Mouse (Mus musculus): Measurements from ENCODE around the gene Gm21719. TPM values are rescaled to one million over a fixed set of nuclear protein-coding genes. Genes with fewer than 3 reads are reported as not detected.
"Not testable (repeated sequence)": the region's sequence is repeated elsewhere in the genome, so short reads cannot be mapped to it uniquely, and the experiment has no call there.

Gene Gm21719
- polyA plus RNA-seq (2016; fragmentation: Nextera tagmentation; extraction: Ambion mirVana): not detected in 2 replicates

DNA sequence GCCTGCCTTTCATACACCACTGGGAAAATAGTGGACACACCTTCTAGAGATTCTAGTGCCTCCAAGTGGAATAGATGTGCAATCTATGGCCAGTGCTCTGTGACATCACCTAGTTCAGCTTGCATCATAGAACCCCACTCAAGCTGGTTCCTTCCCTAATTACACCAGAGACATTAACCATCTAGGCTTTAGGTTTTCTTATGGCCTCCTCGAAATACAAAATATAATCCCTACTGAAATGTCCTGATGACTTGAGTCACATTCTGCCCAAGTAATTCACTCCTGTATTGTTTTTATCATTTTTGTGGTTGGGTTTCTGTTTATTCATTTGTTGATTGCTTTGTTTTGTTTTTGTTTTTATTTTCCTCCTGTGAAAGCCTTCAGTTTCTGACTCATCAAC is at the start of gene Gm21719:
Gene Gm21719, minus strand, starts transcription at position 101 of the 400 bp plus-strand sequence.
- H3K36me3 ChIP-seq; H3K27me3 ChIP-seq (replicated peaks); H3K9me3 ChIP-seq (replicated peaks); H3K9ac ChIP-seq; H3K4me2 ChIP-seq; ATAC-seq (ENCODE audit: insufficient number of reproducible peaks, low FRiP score); H3K27ac ChIP-seq (ENCODE audit: poor library complexity, severe bottlenecking); H3K4me3 ChIP-seq; H3K4me1 ChIP-seq (replicated peaks): not testable (repeated sequence)
- 56% methylated on average over 1 of the region's 1 CpGs for WGBS

Other genes with a start within 250 kb of the Gm21719 start
- gene Gm28919, start 99.3 kb downstream of the Gm21719 start, polyA plus RNA-seq (2016; fragmentation: Nextera tagmentation; extraction: Ambion mirVana): not detected in 2 replicates
- not detected in 2 replicates for gene Gm20830, start 235.4 kb upstream of the Gm21719 start, polyA plus RNA-seq (2016; fragmentation: Nextera tagmentation; extraction: Ambion mirVana)

All from heart, embryonic 12.5 days (tissue).